Mouse (Mus musculus) hematopoietic stem cell, adult 5-6 weeks (primary cell): ENCODE measurements at regions not wholly inside any gene's neighbourhood (a gene's known extent, or its start where the extent isn't known, plus 50 kb on each side); places are given as distances from the start of the nearest gene placed in this dataset.

ENCODE experiments used
- ATAC-seq, 2 experiments: fragments of 125-278 bp in 1 of 2; replicated peaks in 1 of 2; 2 replicates each; pipeline ENCODE4 v1.8.0; 2016 to 2017; ENCODE audit warnings: inconsistent platforms in 2 of 2, mild to moderate bottlenecking in 2 of 2, moderate number of reproducible peaks in 2 of 2, low read depth in 1 of 2, moderate TSS enrichment in 1 of 2; ENCODE audit not compliant: low FRiP score in 2 of 2, poor library complexity in 2 of 2, severe bottlenecking in 2 of 2, insufficient read depth in 1 of 2, low TSS enrichment in 1 of 2

GRCm38 (mm10) chr15:25187881-25188326 is 225.7 kb downstream of the Basp1 start:
- no peak for ATAC-seq

- no peak for ATAC-seq
These were observed 240.8 kb downstream of the Basp1 start for GRCm38 (mm10) chr15:25172755-25173154.

- ATAC-seq: no peak
These were observed 267.2 kb downstream of the Basp1 start for GRCm38 (mm10) chr15:25146371-25146770.

DNA sequence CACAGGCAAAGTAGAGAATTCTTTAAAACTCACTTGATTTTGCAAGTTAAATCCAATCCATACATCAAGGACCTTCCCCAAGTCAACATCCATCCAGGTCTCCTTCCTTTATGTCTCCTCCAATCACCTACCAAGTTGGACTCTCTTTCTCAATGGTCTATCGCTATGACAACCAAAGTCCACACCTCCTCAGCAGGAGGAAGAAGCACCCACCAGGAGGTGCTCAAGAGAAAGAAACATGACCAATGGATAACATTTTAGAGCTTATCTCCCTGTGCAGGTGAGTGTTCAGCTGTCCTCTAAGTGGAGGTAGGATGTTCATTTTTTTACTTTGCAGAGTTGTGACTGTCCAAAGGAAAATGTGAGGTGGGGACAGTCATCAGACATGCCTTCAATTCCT is 269.3 kb downstream of the Basp1 start:
- peak; percentile 87 to 91 for ATAC-seq

- no peak for ATAC-seq
These were observed 273.0 kb downstream of the Basp1 start for GRCm38 (mm10) chr15:25140389-25141181.

DNA sequence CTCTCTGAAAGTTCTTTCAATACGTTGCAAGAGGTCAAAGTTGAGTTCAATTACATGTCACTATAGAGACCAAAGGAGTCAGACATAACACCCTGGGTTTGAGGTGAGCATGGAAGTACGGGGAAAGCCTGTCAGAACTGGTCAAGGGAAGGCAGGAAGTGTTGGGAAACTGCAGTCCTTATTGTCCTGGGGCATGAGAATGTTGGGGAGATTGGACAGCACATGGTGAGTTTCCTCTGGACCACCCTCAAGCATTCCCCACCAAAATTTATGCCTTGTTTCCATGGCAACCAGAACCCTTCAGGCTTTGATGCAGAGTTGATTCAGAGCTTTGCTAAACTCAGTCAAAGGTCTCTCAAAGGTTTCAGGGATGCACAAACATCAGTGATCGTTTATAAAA is 276.5 kb downstream of the Basp1 start:
- ATAC-seq: no peak

GRCm38 (mm10) chr15:25135471-25136262 is 277.9 kb downstream of the Basp1 start:
- peak; percentile 75 to 83; a peak in 3 of 4 replicates for ATAC-seq

GRCm38 (mm10) chr15:25130096-25130495 is 283.5 kb downstream of the Basp1 start:
- no peak for ATAC-seq

DNA sequence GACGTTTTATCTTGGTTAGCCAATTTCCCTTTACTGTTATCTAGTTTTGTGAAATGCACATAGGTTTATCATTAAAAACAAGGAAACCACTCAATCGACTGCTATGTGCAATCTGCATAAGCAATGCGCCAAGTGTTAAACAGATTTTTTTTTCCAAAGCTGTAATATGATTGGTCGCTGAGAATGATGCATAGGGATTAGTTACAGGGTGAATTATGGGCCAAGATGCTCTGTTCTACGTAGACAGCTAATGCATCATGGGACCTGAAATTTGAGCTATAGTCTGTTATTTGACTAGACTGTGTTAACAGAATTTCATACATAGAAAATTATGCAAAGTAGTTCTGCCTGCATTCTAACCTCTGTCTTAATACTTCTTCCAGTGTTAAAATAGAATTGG is 284.0 kb downstream of the Basp1 start:
- ATAC-seq: no peak

GRCm38 (mm10) chr15:25120441-25120840 is 293.1 kb downstream of the Basp1 start:
- no peak for ATAC-seq

DNA sequence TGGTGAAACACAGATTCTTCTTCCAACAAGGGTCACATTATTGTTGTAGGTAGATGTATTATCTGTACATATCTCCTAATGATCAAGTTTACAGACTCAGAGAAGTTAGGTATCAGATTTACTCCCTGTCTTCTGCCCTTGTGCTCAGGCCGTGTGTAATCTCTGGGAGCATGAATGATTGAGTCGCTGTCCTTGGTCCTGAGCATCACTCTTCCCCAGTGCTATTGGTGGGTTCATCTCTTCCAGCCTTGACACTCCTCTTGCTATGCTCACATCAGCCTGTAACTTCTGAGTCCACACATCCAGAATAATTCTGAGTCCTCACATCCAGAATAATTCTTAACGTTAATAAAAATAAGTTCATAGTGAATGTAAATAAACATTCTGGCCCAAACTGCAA is 295.6 kb downstream of the Basp1 start:
- ATAC-seq: peak in 1 of 2 experiments; percentile 59; a peak in 2 of 4 replicates

GRCm38 (mm10) chr15:25102727-25103126 is 310.8 kb downstream of the Basp1 start:
- ATAC-seq: no peak

DNA sequence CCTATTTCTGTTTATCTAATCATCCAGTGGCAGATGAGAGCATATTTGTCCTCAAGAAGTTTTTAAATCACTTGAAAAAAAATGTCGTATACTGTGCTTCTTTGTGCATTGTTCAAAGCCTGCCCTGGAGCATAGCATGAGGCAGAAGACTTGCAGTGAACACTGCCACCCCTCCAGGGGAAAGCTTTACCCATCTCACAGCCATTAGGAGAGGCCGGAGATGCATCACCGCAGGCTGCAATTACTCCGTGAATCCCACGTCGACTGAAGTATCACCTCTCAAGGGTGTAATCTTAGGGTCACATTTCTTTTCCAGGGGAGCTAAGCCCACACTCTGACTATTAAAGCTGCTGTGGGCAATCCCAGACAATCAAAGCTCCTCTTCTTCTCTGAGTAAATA is 319.8 kb downstream of the Basp1 start:
- ATAC-seq: no peak

GRCm38 (mm10) chr15:25069701-25070100 is 343.9 kb downstream of the Basp1 start:
- ATAC-seq: no peak

DNA sequence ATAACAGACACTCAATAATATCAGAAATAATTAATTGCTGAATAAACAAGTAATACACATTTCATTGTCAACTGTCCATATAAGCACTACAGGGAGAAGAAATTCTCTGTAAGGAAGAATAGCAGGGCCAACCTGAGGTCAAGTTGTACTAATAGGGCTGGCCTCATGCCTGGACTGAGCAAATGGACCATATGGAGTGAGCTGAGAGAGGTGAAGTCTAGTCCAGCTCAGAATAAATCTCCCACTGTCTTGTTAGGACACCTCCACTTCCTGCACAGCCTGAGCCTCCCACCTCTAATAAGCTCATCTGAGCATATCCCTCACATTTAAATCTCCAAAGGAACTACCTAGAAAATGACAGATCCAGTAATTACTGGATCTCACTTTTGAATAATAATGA is 354.2 kb downstream of the Basp1 start:
- no peak for ATAC-seq

DNA sequence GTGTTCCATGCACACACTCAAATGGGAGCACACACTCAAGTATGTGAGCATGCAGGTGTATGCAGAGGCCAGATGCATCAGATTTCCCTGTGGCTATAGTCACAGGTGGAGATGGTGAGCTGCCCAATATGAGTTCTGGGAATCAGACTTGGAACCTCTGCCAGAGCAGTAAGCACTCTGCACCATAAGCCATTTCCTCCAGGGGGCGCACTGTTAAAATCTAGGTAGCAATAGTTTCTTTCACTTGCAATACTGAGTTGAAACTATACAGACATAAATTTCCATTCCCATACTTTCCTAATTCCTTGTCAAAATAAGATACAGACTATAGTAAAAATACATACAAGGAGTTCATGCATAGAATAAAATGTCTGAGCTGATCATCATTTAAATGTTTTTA is 365.7 kb downstream of the Basp1 start:
- ATAC-seq: peak; percentile 72 to 75

DNA sequence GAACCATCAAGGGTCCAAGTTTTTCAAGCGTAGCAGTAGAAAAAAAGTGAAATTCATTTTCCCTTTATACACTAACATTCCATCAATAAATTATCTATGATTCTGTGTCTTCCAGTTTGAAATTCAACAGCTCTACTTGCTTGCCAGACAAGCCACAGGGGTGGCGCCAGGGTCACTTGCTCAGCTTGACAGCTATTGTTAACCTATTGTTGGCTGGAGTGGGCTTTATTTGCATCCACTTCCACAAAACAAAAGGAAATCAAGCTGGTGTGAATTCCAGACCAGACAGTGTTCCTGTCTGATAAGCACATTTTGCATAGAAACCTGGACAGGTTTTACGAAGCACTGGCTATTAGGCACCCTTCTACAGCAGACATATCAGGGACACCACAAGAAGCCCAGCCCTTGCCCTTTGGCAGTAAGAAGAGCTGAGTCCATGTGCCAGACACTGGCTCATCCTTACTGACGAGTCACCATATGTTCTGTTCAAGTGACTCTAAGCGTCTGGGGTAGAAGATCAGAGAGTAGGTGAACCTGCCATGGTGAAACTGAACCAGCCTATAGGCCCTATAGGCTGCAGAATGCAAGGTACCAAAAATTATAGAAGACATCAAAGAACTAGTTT is 366.9 kb downstream of the Basp1 start:
- ATAC-seq: no peak

GRCm38 (mm10) chr15:25036231-25036630 is 377.3 kb downstream of the Basp1 start:
- ATAC-seq: no peak
